Mouse (Mus musculus) regulatory T cell (primary cell): Measurements from ENCODE around the gene Eif3b.

Source experiments
- in situ Hi-C: fragments of 300-600 bp; cut with MboI, MseI; formaldehyde crosslinking; loops from one replicate; pipeline ENCODE4 v1.15.1; 2025; ENCODE audit warnings: high pct_unique_total_duplicates

Eif3b gene

GRCm38 (mm10) chr5:140418489-140419441 lies at the start of gene Eif3b:
Gene Eif3b, plus strand, starts transcription at chr5:140419328.
- in situ Hi-C loops: no loop called here

- in situ Hi-C loops: no loop called here
These were observed 49.7 kb upstream of the Eif3b start for GRCm38 (mm10) chr5:140369466-140369865.

GRCm38 (mm10) chr5:140370446-140371254 lies 48.5 kb upstream of the Eif3b start:
- in situ Hi-C loops: loop anchor here (10.0 kb wide), 1 partner anchor 1726 kb away; no protein-coding TSS in a partner anchor

- in situ Hi-C loops: loop anchor here (10.0 kb wide), 1 partner anchor 1727 kb away; no protein-coding TSS in a partner anchor
These were observed 47.5 kb upstream of the Eif3b start for GRCm38 (mm10) chr5:140371671-140372070.

GRCm38 (mm10) chr5:140373711-140374110 lies 45.4 kb upstream of the Eif3b start:
- in situ Hi-C loops: loop anchor here (10.0 kb wide), 1 partner anchor 1729 kb away; no protein-coding TSS in a partner anchor

- in situ Hi-C loops: loop anchor here (10.0 kb wide), 1 partner anchor 1729 kb away; no protein-coding TSS in a partner anchor
These were observed 44.9 kb upstream of the Eif3b start for GRCm38 (mm10) chr5:140374226-140374625.

- in situ Hi-C loops: loop anchor here (10.0 kb wide), 1 partner anchor 1731 kb away; no protein-coding TSS in a partner anchor
These were observed 43.8 kb upstream of the Eif3b start for GRCm38 (mm10) chr5:140375249-140375829.

- in situ Hi-C loops: loop anchor here (10.0 kb wide), 1 partner anchor 1733 kb away; no protein-coding TSS in a partner anchor
These were observed 40.8 kb upstream of the Eif3b start for GRCm38 (mm10) chr5:140378121-140378853.

GRCm38 (mm10) chr5:140379299-140379698 lies 39.8 kb upstream of the Eif3b start:
- in situ Hi-C loops: loop anchor here (10.0 kb wide), 1 partner anchor 1734 kb away; no protein-coding TSS in a partner anchor

GRCm38 (mm10) chr5:140381156-140381555 lies 38.0 kb upstream of the Eif3b start:
- in situ Hi-C loops: loop anchor here (10.0 kb wide), 1 partner anchor 1034 kb away; no protein-coding TSS in a partner anchor

- in situ Hi-C loops: loop anchor here (10.0 kb wide), 1 partner anchor 1032 kb away; no protein-coding TSS in a partner anchor
These were observed 36.4 kb upstream of the Eif3b start for GRCm38 (mm10) chr5:140382688-140383087.

- in situ Hi-C loops: loop anchor here (10.0 kb wide), 1 partner anchor 1031 kb away; no protein-coding TSS in a partner anchor
These were observed 35.6 kb upstream of the Eif3b start for GRCm38 (mm10) chr5:140383559-140383958.

GRCm38 (mm10) chr5:140384462-140384861 lies 34.7 kb upstream of the Eif3b start:
- in situ Hi-C loops: loop anchor here (10.0 kb wide), 1 partner anchor 1030 kb away; no protein-coding TSS in a partner anchor

GRCm38 (mm10) chr5:140387236-140387635 lies 31.9 kb upstream of the Eif3b start:
- in situ Hi-C loops: loop anchor here (10.0 kb wide), 1 partner anchor 1028 kb away; no protein-coding TSS in a partner anchor

- in situ Hi-C loops: loop anchor here (10.0 kb wide), 1 partner anchor 1027 kb away; no protein-coding TSS in a partner anchor
These were observed 31.2 kb upstream of the Eif3b start for GRCm38 (mm10) chr5:140387816-140388510.

GRCm38 (mm10) chr5:140388588-140389576 lies 30.2 kb upstream of the Eif3b start, which contains the start of gene Snx8:
Gene Snx8, minus strand, starts transcription at chr5:140389262.
- in situ Hi-C loops: loop anchor here (10.0 kb wide), 1 partner anchor 1026 kb away; no protein-coding TSS in a partner anchor

GRCm38 (mm10) chr5:140389647-140390046 lies 29.5 kb upstream of the Eif3b start:
- in situ Hi-C loops: loop anchor here (10.0 kb wide), 1 partner anchor 1025 kb away; no protein-coding TSS in a partner anchor

- in situ Hi-C loops: no loop called here
These were observed 27.7 kb upstream of the Eif3b start for GRCm38 (mm10) chr5:140391435-140391834.
